Mouse (Mus musculus): ENCODE results near the gene 4930518I15Rik. TPM values are rescaled to one million over a fixed set of nuclear protein-coding genes. Genes with fewer than 3 reads are reported as not detected.
"Not testable (repeated sequence)": the region's sequence is repeated elsewhere in the genome, so short reads cannot be mapped to it uniquely, and the experiment has no call there.

The 4930518I15Rik gene
- polyA plus RNA-seq, 1 experiment from 2014 or later = 9.2 TPM

DNA sequence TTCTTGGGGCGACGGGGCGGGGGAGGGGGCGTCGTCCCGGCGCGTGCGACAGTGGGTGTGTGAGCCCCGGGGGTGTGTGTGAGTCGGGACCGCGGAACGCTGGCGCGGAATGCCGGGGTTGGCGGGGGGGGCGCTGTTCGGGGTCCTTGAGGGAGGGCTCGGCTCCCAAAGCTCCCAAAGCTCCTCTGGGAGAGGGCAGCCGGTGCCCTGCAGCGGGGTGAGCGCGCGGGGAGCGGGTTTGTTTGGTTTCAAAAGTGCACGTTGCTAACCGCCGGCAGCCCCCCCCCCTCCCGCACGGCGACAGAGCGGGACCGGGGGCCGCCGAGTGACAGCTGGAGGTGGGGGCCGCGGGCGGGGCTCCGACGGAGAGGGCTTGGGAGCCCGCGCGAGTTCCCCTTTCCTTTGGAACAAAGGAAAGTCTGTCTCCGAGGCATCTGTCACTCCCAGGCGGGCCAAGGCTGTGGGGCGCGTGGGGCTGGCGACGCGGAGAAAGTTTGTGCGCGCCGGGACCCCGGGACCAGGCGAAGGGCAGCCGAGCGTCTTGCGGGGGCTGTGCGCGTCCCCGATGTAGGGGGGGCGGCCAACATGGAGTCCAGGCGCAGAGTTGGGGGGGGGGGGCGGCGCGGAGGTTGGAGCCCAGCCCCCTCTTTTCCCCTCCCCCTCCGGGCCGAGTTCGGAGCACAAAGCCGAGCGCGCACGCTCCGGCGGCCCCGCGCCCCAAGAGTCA, 17.3 kb downstream of the 4930518I15Rik start:
- ATAC-seq (ENCODE audit: insufficient number of reproducible peaks, low FRiP score, low TSS enrichment, low read depth) = peak; percentile 7; the same call in 1 of the 2 replicates
- Histone ChIP-seq H3K36me3 (peaks cover 14% of the 10 kb centered on the region), H3K9ac (peak overlapping the region; percentile 85), H3K27me3 (no peaks in the 10 kb centered on the region), H3K4me2 (peak overlapping the region; percentile 79), H3K9me3 (no peaks in the 10 kb centered on the region), H3K4me1 (peaks cover 59% of the 10 kb centered on the region), H3K27ac (peak overlapping the region; percentile 96), H3K4me3 (peak overlapping the region; percentile 88)
- 2% methylated on average over 68 of the region's 79 CpGs for WGBS

DNA sequence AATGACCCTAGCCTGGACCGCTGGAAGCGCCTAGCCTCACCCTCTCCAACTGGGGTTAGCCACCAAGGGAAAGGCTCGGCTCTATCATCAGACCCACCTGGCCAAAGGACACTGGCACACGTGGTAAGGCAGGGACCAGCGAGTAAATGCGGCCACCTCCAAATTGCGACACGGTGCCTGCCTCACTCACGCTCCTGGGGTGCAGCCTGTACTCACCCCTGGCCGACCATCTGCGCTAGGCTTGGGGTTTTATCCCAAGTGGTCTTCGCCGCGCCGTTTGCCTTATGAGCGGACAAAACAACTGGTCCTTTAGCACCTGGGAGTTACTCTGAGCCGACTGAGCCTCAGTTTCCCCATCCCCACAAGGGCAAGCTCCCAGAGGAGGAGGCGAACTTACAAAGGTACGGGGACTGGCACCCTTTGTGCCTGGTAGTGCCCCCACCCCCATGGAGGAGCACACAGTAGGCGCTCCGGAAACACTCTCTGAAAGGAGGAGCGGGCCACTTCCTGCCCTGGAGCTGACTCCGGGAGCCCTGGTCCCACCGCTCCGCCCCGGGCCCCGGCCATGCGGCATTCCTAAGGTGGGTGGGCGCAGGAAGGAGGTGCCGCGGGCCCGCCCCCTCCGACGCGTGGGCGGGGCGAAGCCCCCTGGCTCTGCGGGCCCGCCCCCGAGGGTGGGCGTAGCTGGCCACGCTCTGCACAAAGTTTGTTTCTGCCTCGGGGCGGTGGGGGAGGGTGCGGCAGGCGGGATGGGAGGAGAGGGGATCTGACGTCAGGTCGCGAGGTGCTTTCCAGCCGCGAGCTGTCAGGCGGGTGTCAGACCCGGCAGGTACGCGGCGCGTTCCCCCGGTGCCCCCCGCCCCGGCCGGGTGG, 18.2 kb downstream of the 4930518I15Rik start, which contains the start of gene Tgif2:
TSS of gene Tgif2 (plus strand) at position 689 of the 873 bp plus-strand sequence.
- Histone ChIP-seq H3K9me3 (no peaks in the 10 kb centered on the region), H3K9ac (peak within 1 kb of the TSS; percentile 85), H3K27me3 (no peaks in the 10 kb centered on the region), H3K4me1 (peaks cover 50% of the 10 kb centered on the region), H3K4me2 (peak within 1 kb of the TSS; percentile 79), H3K27ac (peak within 1 kb of the TSS; percentile 96), H3K4me3 (peak within 1 kb of the TSS; percentile 88), H3K36me3 (peaks cover 22% of the 10 kb centered on the region)
- 3% methylated on average over 61 of the region's 61 CpGs for WGBS
- ATAC-seq (ENCODE audit: insufficient number of reproducible peaks, low FRiP score, low TSS enrichment, low read depth) = peak; percentile 90

DNA sequence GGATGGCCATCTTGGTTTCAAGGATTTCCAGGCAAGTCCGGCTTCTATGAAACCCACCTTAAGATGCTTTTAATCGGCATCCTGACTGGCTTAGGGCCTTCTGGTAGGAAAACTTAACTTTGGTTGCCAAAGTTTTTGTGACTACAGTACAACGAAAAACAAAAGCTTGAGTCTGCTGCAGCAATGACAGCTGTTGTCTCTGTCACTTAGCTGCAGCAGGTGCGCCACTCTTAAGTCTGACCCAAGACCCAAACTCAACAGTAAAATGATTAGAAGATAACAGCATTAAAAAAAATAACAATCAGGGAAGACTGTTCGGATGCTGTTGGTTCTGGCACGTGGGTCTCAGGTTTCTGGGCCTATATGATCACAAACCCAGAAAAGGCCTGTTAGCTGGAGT, 18.9 kb downstream of the 4930518I15Rik start:
- peaks cover 29% of the 10 kb centered on the region for H3K36me3 ChIP-seq
- peak overlapping the region; percentile 79 for H3K4me2 ChIP-seq
- peak overlapping the region; percentile 88 for H3K4me3 ChIP-seq
- no peaks in the 10 kb centered on the region for H3K9me3 ChIP-seq
- 0 out of 2 replicates have a peak overlapping the region, but pooled peaks have one; percentile 85 for H3K9ac ChIP-seq
- peak overlapping the region; percentile 96 for H3K27ac ChIP-seq
- ATAC-seq (ENCODE audit: insufficient number of reproducible peaks, low FRiP score, low TSS enrichment, low read depth) = no peak
- H3K4me1 ChIP-seq = peaks cover 43% of the 10 kb centered on the region
- H3K27me3 ChIP-seq = no peaks in the 10 kb centered on the region
- WGBS = 59% methylated on average over 6 of the region's 6 CpGs

DNA sequence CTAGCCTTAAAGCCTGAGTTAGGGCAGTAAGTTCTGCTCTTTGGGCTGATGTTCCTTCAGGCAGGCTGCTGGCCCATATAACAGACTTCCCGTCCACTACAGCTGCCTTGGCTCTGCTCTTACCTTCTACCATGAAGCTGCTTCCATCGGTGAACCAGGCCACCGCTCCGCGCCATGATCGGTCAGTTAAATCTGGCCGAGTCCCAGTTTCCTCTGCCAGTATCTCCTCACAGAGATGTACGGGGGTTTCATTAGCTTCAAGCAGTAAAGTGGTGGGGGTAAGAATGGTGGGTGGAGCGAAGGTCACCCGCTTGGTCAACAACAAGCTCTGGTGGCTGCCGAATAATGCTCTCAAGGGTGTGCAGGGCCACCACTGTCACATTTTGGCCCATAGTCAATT, 23.4 kb downstream of the 4930518I15Rik start:
- WGBS = 99% methylated on average over 11 of the region's 11 CpGs
- H3K9me3 ChIP-seq = peaks cover 11% of the 10 kb centered on the region; the same call in 1 of the 2 replicates
- H3K4me3 ChIP-seq = no peak overlapping the region
- no peaks in the 10 kb centered on the region for H3K27me3 ChIP-seq
- H3K36me3 ChIP-seq = peaks cover 72% of the 10 kb centered on the region
- H3K4me1 ChIP-seq = peaks cover 12% of the 10 kb centered on the region
- no peak for ATAC-seq (ENCODE audit: insufficient number of reproducible peaks, low FRiP score, low TSS enrichment, low read depth)
- H3K27ac ChIP-seq = no peak overlapping the region
- no peak overlapping the region for H3K4me2 ChIP-seq
- H3K9ac ChIP-seq = no peak overlapping the region

DNA sequence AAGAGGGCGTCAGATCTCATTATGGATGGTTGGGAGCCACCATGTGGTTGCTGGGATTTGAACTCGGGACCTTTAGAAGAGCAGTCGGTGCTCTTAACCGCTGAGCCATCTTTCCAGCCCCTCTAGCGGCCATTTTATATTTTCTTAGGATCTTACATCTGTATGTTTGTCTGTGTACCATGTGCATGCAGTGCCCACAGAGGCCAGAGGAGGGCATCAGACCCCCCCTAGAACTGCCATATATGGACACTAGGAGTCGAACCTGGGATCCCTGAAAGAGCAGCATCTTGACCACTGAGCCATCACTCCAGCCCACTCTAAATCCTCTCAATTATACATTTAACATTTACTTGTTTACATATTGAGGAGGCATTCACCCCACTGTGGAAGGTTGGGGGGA, 32.6 kb downstream of the 4930518I15Rik start:
- not testable (repeated sequence) for H3K9ac ChIP-seq; H3K27ac ChIP-seq; H3K27me3 ChIP-seq; H3K4me2 ChIP-seq; H3K4me1 ChIP-seq; H3K36me3 ChIP-seq; H3K4me3 ChIP-seq; ATAC-seq (ENCODE audit: insufficient number of reproducible peaks, low FRiP score, low TSS enrichment, low read depth); H3K9me3 ChIP-seq
- 85% methylated on average over 6 of the region's 6 CpGs for WGBS

DNA sequence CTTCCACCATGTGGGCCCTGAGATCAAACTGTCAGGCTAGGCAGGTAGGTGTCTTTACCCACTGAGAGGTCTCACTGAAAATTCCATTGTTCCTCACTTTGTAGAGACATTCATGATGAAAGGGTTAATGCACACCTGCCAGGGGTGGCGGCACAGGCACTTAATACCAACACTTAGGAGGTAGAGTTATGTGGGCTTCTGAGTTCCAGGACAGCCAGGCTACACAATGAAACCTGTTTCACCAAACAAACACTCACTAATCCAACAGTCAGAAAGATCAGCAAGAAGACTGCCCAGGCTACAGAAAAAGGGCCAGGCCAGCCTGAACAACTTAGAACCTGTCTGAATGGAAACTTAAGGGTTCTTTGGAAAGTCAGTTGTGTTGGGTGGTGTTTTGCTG, 41.6 kb downstream of the 4930518I15Rik start:
- Histone ChIP-seq H3K27me3 (no peaks in the 10 kb centered on the region), H3K4me2 (no peak overlapping the region), H3K4me1 (peaks cover 21% of the 10 kb centered on the region), H3K9me3 (no peaks in the 10 kb centered on the region), H3K27ac (no peak overlapping the region), H3K36me3 (no peaks in the 10 kb centered on the region), H3K4me3 (no peak overlapping the region), H3K9ac (no peak overlapping the region)
- WGBS = 44% methylated on average over 1 of the region's 1 CpGs
- ATAC-seq (ENCODE audit: insufficient number of reproducible peaks, low FRiP score, low TSS enrichment, low read depth) = no peak

DNA sequence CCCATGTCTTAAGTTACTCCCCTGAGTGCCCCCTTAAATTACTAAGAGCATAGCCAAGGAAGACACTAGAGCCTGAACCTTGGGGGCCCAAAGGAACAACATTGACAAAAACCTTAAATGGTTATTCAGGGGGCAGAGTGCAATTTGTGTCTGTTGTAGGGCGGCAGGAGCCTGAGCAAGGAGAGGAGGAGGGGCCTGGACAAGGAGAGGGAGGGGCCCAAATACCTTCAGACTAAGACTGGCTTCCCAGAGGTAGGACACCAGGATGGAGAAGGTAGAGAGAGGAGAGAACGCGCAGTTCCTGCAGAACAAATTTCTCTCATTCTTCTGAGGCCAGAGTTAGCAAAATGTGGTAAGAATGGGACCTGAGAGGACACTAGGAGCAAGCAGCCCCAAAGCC, 42.3 kb downstream of the 4930518I15Rik start:
- Histone ChIP-seq H3K4me1 (peaks cover 21% of the 10 kb centered on the region), H3K27ac (0 out of 2 replicates have a peak overlapping the region, but pooled peaks have one; percentile 48), H3K9ac (no peak overlapping the region), H3K4me2 (no peak overlapping the region), H3K27me3 (no peaks in the 10 kb centered on the region), H3K4me3 (no peak overlapping the region), H3K9me3 (no peaks in the 10 kb centered on the region), H3K36me3 (no peaks in the 10 kb centered on the region)
- WGBS = 62% methylated on average over 3 of the region's 3 CpGs
- no peak for ATAC-seq (ENCODE audit: insufficient number of reproducible peaks, low FRiP score, low TSS enrichment, low read depth)

DNA sequence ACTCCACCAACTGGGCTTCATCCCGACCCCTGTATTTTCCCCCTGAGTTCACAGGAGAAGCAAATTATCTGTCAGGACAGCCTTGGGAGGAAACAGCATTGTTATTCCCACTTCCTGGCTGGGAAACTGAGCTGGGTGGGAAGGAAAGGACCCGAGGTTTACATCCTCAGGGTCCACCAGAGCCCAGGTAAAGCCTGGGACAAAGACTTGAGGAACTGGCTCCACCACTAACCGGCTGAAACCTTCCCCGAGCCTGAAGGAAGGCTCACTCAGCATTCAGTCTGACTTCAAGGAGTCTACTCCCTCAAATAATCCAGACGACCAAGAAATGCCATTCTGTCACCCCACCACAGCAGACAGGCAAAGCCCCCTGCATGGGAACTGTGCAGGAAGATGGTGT, 42.9 kb downstream of the 4930518I15Rik start:
- Histone ChIP-seq H3K9me3 (no peaks in the 10 kb centered on the region), H3K27ac (peak overlapping the region; percentile 48; the same call in 1 of the 2 replicates), H3K4me1 (peaks cover 22% of the 10 kb centered on the region), H3K9ac (no peak overlapping the region), H3K4me3 (no peak overlapping the region), H3K27me3 (no peaks in the 10 kb centered on the region), H3K4me2 (no peak overlapping the region), H3K36me3 (no peaks in the 10 kb centered on the region)
- WGBS = 22% methylated on average over 5 of the region's 5 CpGs
- ATAC-seq (ENCODE audit: insufficient number of reproducible peaks, low FRiP score, low TSS enrichment, low read depth) = no peak

DNA sequence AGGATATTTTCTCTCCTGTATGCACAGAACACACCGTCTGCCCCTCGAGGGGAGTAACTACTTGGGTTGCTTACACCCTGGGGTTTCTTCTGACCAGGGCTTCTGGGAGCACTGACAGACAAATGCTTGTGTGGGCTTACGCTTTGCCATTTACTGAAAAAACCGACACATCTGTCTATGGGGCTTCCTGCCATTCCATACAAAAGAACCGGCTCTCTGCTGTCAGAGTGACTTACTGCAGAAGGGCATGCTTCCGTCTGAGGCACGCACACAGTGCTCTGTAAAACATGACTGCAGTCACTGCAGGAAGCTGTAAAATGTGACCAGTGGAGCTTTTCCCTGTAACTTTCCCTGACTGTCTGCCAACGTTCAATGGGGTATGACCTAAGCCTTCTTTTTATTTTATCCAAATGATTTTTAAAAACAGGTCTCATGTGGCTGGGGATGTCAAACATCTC, 43.4 kb downstream of the 4930518I15Rik start:
- no peak overlapping the region for H3K9ac ChIP-seq
- no peak overlapping the region for H3K4me2 ChIP-seq
- no peak overlapping the region for H3K4me3 ChIP-seq
- H3K4me1 ChIP-seq = peaks cover 26% of the 10 kb centered on the region
- H3K27ac ChIP-seq = peak overlapping the region; percentile 48; the same call in 1 of the 2 replicates
- no peaks in the 10 kb centered on the region for H3K36me3 ChIP-seq
- ATAC-seq (ENCODE audit: insufficient number of reproducible peaks, low FRiP score, low TSS enrichment, low read depth) = no peak
- no peaks in the 10 kb centered on the region for H3K9me3 ChIP-seq
- WGBS = 6% methylated on average over 8 of the region's 8 CpGs
- no peaks in the 10 kb centered on the region for H3K27me3 ChIP-seq

DNA sequence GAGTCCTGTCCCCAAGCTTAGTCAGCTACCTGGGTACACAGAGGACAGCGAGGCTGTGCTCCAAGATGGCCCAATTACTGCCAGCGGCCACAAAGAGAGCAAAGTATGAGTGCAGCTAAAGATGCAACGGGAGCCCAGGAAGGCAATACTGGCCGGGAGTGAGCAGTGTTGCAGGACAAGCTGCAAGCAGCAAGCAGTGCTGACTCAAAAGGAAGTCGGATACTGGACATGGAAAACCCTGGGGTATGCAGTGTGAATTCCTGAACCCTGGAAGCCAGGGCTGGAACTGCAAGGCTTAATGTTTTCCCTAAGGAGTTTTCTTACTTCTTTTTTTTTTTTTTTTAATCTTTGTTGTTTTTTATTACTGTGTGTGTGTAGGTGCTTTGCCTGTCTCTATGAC, 46.2 kb downstream of the 4930518I15Rik start:
- no peak overlapping the region for H3K27ac ChIP-seq
- peaks cover 26% of the 10 kb centered on the region for H3K4me1 ChIP-seq
- no peak overlapping the region for H3K9ac ChIP-seq
- H3K4me3 ChIP-seq = no peak overlapping the region
- no peaks in the 10 kb centered on the region for H3K36me3 ChIP-seq
- no peak for ATAC-seq (ENCODE audit: insufficient number of reproducible peaks, low FRiP score, low TSS enrichment, low read depth)
- no peak overlapping the region for H3K4me2 ChIP-seq
- 64% methylated on average over 5 of the region's 5 CpGs for WGBS
- no peaks in the 10 kb centered on the region for H3K9me3 ChIP-seq
- no peaks in the 10 kb centered on the region for H3K27me3 ChIP-seq

DNA sequence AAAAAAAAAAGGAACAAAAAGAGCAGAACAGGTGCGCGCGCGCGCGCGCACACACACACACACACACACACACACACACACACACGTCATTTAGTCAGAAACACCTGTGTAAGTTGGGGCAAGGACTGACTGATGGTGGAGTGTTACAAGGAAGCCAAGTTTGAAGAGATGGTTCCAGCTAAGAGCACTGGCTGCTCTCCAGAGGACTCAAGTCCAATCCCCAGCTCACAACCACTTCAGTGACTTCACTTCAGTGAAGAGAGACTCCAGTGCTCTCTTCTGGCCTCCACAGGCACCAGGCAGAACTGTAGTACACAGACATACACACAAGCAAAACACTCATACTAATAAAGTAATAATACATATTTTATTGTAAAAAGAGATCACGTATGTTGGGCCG, 47.0 kb downstream of the 4930518I15Rik start:
- Histone ChIP-seq H3K27me3 (no peaks in the 10 kb centered on the region), H3K9ac (no peak overlapping the region), H3K27ac (no peak overlapping the region), H3K4me3 (no peak overlapping the region), H3K36me3 (no peaks in the 10 kb centered on the region), H3K9me3 (no peaks in the 10 kb centered on the region), H3K4me1 (peaks cover 25% of the 10 kb centered on the region), H3K4me2 (no peak overlapping the region)
- 95% methylated on average over 10 of the region's 10 CpGs for WGBS
- ATAC-seq (ENCODE audit: insufficient number of reproducible peaks, low FRiP score, low TSS enrichment, low read depth) = no peak

DNA sequence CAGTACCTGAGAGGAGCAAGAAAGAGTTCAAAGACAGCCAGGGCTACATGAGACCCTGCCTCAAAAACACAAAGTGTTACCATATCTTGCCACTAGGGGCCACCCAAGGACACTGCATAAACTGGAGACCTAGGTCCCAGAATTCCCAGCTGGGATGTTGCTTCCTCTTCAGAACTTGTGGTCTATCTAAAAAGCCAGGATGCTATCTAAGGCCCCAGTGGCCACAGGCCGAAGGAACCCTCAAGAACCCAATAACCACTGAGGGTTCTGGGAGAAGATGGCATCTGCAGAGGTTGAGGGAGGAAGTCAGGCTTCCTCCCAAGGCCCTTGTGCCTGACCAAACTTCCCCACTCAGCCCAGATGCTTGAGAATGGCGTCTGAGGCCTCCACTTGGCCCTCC, 48.2 kb downstream of the 4930518I15Rik start:
- H3K4me1 ChIP-seq = peaks cover 14% of the 10 kb centered on the region; the same call in 1 of the 2 replicates
- no peak overlapping the region for H3K4me2 ChIP-seq
- 49% methylated on average over 2 of the region's 2 CpGs for WGBS
- no peak overlapping the region for H3K27ac ChIP-seq
- no peaks in the 10 kb centered on the region for H3K27me3 ChIP-seq
- H3K36me3 ChIP-seq = no peaks in the 10 kb centered on the region
- peak; percentile 14; the same call in 1 of the 2 replicates for ATAC-seq (ENCODE audit: insufficient number of reproducible peaks, low FRiP score, low TSS enrichment, low read depth)
- no peak overlapping the region for H3K9ac ChIP-seq
- H3K9me3 ChIP-seq = no peaks in the 10 kb centered on the region
- no peak overlapping the region for H3K4me3 ChIP-seq
